Mouse (Mus musculus): Measurements from ENCODE around the gene Zscan26. TPM values are rescaled to one million over a fixed set of nuclear protein-coding genes. Genes with fewer than 3 reads are reported as not detected.
"Not testable (repeated sequence)": the region's sequence is repeated elsewhere in the genome, so short reads cannot be mapped to it uniquely, and the experiment has no call there.

Zscan26 gene
- polyA plus RNA-seq, 1 experiment from 2014 or later: 17.4 TPM

- not testable (repeated sequence) for H3K27me3 ChIP-seq (ENCODE audit: control insufficient read depth, insufficient read depth, low read length); H3K4me1 ChIP-seq (replicated peaks; ENCODE audit: control insufficient read depth, insufficient read depth, low read length); H3K27ac ChIP-seq; H3K9ac ChIP-seq; H3K4me3 ChIP-seq (replicated peaks; ENCODE audit: low read length); DNase-seq (ENCODE audit: low spot score); H3K4me2 ChIP-seq (replicated peaks); H3K9me3 ChIP-seq (ENCODE audit: control insufficient read depth, low read length)
- H3K36me3 ChIP-seq (replicated peaks; ENCODE audit: control insufficient read depth, insufficient read depth): peaks cover 63% of the 10 kb centered on the region
- 96% methylated on average over 16 of the region's 18 CpGs for WGBS
- ATAC-seq (ENCODE audit: low FRiP score): peak; percentile 57; the same call in 1 of the 2 replicates
Measured at GRCm38 (mm10) chr13:21396048-21396447, 57.5 kb downstream of the Zscan26 start.

- DNase-seq (ENCODE audit: low spot score): no peak
- 94% methylated on average over 6 of the region's 6 CpGs for WGBS
- Histone ChIP-seq H3K27ac (no peak overlapping the region), H3K4me3 (replicated peaks; ENCODE audit: low read length) (no peak overlapping the region), H3K27me3 (ENCODE audit: control insufficient read depth, insufficient read depth, low read length) (no peaks in the 10 kb centered on the region), H3K9me3 (ENCODE audit: control insufficient read depth, low read length) (no peaks in the 10 kb centered on the region), H3K4me2 (replicated peaks) (no peak overlapping the region), H3K9ac (no peak overlapping the region), H3K36me3 (replicated peaks; ENCODE audit: control insufficient read depth, insufficient read depth) (peaks cover 68% of the 10 kb centered on the region), H3K4me1 (replicated peaks; ENCODE audit: control insufficient read depth, insufficient read depth, low read length) (no peaks in the 10 kb centered on the region; the same call in none of the 2 replicates)
- ATAC-seq (ENCODE audit: low FRiP score): no peak
Measured at GRCm38 (mm10) chr13:21395623-21396022, 57.9 kb downstream of the Zscan26 start.

GRCm38 (mm10) chr13:21395211-21395610 is 58.3 kb downstream of the Zscan26 start:
- 100% methylated on average over 1 of the region's 1 CpGs for WGBS
- Histone ChIP-seq H3K36me3 (replicated peaks; ENCODE audit: control insufficient read depth, insufficient read depth) (peaks cover 72% of the 10 kb centered on the region), H3K27ac (no peak overlapping the region), H3K9me3 (ENCODE audit: control insufficient read depth, low read length) (no peaks in the 10 kb centered on the region), H3K9ac (no peak overlapping the region), H3K4me2 (replicated peaks) (no peak overlapping the region), H3K27me3 (ENCODE audit: control insufficient read depth, insufficient read depth, low read length) (no peaks in the 10 kb centered on the region), H3K4me1 (replicated peaks; ENCODE audit: control insufficient read depth, insufficient read depth, low read length) (no peaks in the 10 kb centered on the region; the same call in 1 of the 2 replicates), H3K4me3 (replicated peaks; ENCODE audit: low read length) (no peak overlapping the region)
- no peak for DNase-seq (ENCODE audit: low spot score)
- ATAC-seq (ENCODE audit: low FRiP score): no peak

MicroRNA genes within 50 kb of the gene (microRNA counts, 519-probe panel; counts per million panel counts)
- microRNA mmu-miR-1896: not detected

Small RNAs within 50 kb of the gene (microRNA-seq; reads per million reads assigned to microRNA genes)
- gene Mir1896 (not detected), gene Mir6942 (not detected)

Other genes starting within 250 kb of the Zscan26 start
- not detected in 2 replicates for gene Gpx5, start 161.0 kb downstream of the Zscan26 start, polyA plus RNA-seq (2014; fragmentation: Nextera tagmentation; extraction: Ambion mirVana)
- 0.15 TPM in 1 of 2 replicates, not detected in the other for gene Gpx6, start 141.6 kb downstream of the Zscan26 start, polyA plus RNA-seq (2014; fragmentation: Nextera tagmentation; extraction: Ambion mirVana)
- gene Olfr1367, start 106.8 kb downstream of the Zscan26 start, polyA plus RNA-seq (2014; fragmentation: Nextera tagmentation; extraction: Ambion mirVana): not detected in 2 replicates
- 11.6 and 12.5 TPM in 2 replicates for gene Zscan12, start 90.9 kb downstream of the Zscan26 start, polyA plus RNA-seq (2014; fragmentation: Nextera tagmentation; extraction: Ambion mirVana)
- 55.8 and 59.7 TPM in 2 replicates for gene Zkscan3, start 51.0 kb downstream of the Zscan26 start, polyA plus RNA-seq (2014; fragmentation: Nextera tagmentation; extraction: Ambion mirVana)
- gene Pgbd1, start 12.7 kb downstream of the Zscan26 start, polyA plus RNA-seq (2014; fragmentation: Nextera tagmentation; extraction: Ambion mirVana): 3.3 and 3.7 TPM in 2 replicates
- 3.0 and 3.7 TPM in 2 replicates for gene Nkapl, start 14.8 kb upstream of the Zscan26 start, polyA plus RNA-seq (2014; fragmentation: Nextera tagmentation; extraction: Ambion mirVana)
- 8.9 and 9.9 TPM in 2 replicates for gene Zkscan4, start 25.2 kb upstream of the Zscan26 start, polyA plus RNA-seq (2014; fragmentation: Nextera tagmentation; extraction: Ambion mirVana)
- not detected in 2 replicates for gene Gm10065, start 25.7 kb upstream of the Zscan26 start, polyA plus RNA-seq (2014; fragmentation: Nextera tagmentation; extraction: Ambion mirVana)
- gene AK157302, start 41.5 kb upstream of the Zscan26 start, polyA plus RNA-seq (2014; fragmentation: Nextera tagmentation; extraction: Ambion mirVana): 0.25 and 0.42 TPM in 2 replicates
- gene Gm11273, start 47.7 kb upstream of the Zscan26 start, polyA plus RNA-seq (2014; fragmentation: Nextera tagmentation; extraction: Ambion mirVana): 5.4 and 6.6 TPM in 2 replicates
- 7.4 and 8.0 TPM in 2 replicates for gene Zkscan8, start 77.4 kb upstream of the Zscan26 start, polyA plus RNA-seq (2014; fragmentation: Nextera tagmentation; extraction: Ambion mirVana)
- gene Olfr1366, start 89.1 kb upstream of the Zscan26 start, polyA plus RNA-seq (2014; fragmentation: Nextera tagmentation; extraction: Ambion mirVana): 0.08 and 0.21 TPM in 2 replicates
- 0.04 TPM in 1 of 2 replicates, not detected in the other for gene Olfr1535, start 106.2 kb upstream of the Zscan26 start, polyA plus RNA-seq (2014; fragmentation: Nextera tagmentation; extraction: Ambion mirVana)
- not detected in 2 replicates for gene Olfr1364, start 128.0 kb upstream of the Zscan26 start, polyA plus RNA-seq (2014; fragmentation: Nextera tagmentation; extraction: Ambion mirVana)
- not detected in 2 replicates for gene Olfr1362, start 160.3 kb upstream of the Zscan26 start, polyA plus RNA-seq (2014; fragmentation: Nextera tagmentation; extraction: Ambion mirVana)
- gene Olfr11, start 188.8 kb upstream of the Zscan26 start, polyA plus RNA-seq (2014; fragmentation: Nextera tagmentation; extraction: Ambion mirVana): not detected in 2 replicates
- not detected in 2 replicates for gene Olfr1361, start 209.7 kb upstream of the Zscan26 start, polyA plus RNA-seq (2014; fragmentation: Nextera tagmentation; extraction: Ambion mirVana)
- not detected in 2 replicates for gene Olfr1360, start 223.7 kb upstream of the Zscan26 start, polyA plus RNA-seq (2014; fragmentation: Nextera tagmentation; extraction: Ambion mirVana)
- gene Olfr1359, start 244.4 kb upstream of the Zscan26 start, polyA plus RNA-seq (2014; fragmentation: Nextera tagmentation; extraction: Ambion mirVana): not detected in 2 replicates

Measured in hindbrain, embryonic 14.5 days (tissue).